Mouse (Mus musculus) liver, embryonic 11.5 days (tissue): Measurements from ENCODE around the gene Cryl1. TPM values are rescaled to one million over a fixed set of nuclear protein-coding genes. Genes with fewer than 3 reads are reported as not detected.

Experiments used
- ATAC-seq: fragments of 200-750 bp; cut with Nextera tagmentation; replicated peaks from 2 replicates; pipeline ENCODE4 v1.8.0; 2017; ENCODE audit warnings: moderate number of reproducible peaks, mild to moderate bottlenecking, moderate TSS enrichment, moderate library complexity; ENCODE audit not compliant: low FRiP score
- DNase-seq: peaks from one replicate; pipeline ENCODE4 v3.0.0-alpha.2; 2017; ENCODE audit warnings: low spot score
- H3K27ac ChIP-seq: fragments of 300-500 bp; sonication (generic); 2 replicates; pipeline ENCODE4 v1.5.1; 2014; ENCODE audit warnings: mild to moderate bottlenecking, low read depth, low read length, control low read depth
- H3K27me3 ChIP-seq: fragments of 300-500 bp; sonication (generic); replicated peaks from 2 replicates; pipeline ENCODE4 v1.6.1; 2014; ENCODE audit warnings: low read length, mixed read lengths; ENCODE audit not compliant: control insufficient read depth, insufficient read depth
- H3K36me3 ChIP-seq: fragments of 300-500 bp; sonication (generic); 2 replicates; pipeline ENCODE4 v1.6.1; 2014; ENCODE audit warnings: mild to moderate bottlenecking, low read length, moderate library complexity, mixed read lengths; ENCODE audit not compliant: control insufficient read depth, insufficient read depth
- H3K4me1 ChIP-seq: fragments of 300-500 bp; sonication (generic); replicated peaks from 2 replicates; pipeline ENCODE4 v1.6.1; 2014; ENCODE audit warnings: low read length, mixed read lengths; ENCODE audit not compliant: control insufficient read depth, insufficient read depth
- H3K4me2 ChIP-seq: fragments of 300-500 bp; sonication (generic); 2 replicates; pipeline ENCODE4 v1.6.1; 2014; ENCODE audit warnings: mild to moderate bottlenecking, control low read depth, moderate library complexity
- H3K4me3 ChIP-seq: fragments of 300-500 bp; sonication (generic); 2 replicates; pipeline ENCODE4 v1.5.1; 2014; ENCODE audit warnings: low read depth, low read length, control low read depth
- H3K9ac ChIP-seq: fragments of 300-500 bp; sonication (generic); 2 replicates; pipeline ENCODE4 v1.6.1; 2014; ENCODE audit warnings: low read depth, low read length, control low read depth
- H3K9me3 ChIP-seq: fragments of 300-500 bp; sonication (generic); 2 replicates; pipeline ENCODE4 v1.6.1; 2016; ENCODE audit warnings: low read length, inconsistent platforms, mixed read lengths; ENCODE audit not compliant: control insufficient read depth
- WGBS: fragments of 180-500 bp; shearing (Covaris S2); extraction: QIAGEN DNeasy Blood & Tissue Kit; methylation state at CpG from one replicate; pipeline ENCODE4 v1.1.7; 2014; 5-methylcytosine and 5-hydroxymethylcytosine counted together
- polyA plus RNA-seq: library from polyadenylated mRNA; unstranded; fragments of >200 nt; fragmentation: Nextera tagmentation; extraction: Ambion mirVana; gene quantifications from 2 replicates; pipeline ENCODE4 v1.2.1, GENCODE M21; 2014

The Cryl1 gene
- polyA plus RNA-seq, 1 experiment from 2014 or later = 11.0 TPM

DNA sequence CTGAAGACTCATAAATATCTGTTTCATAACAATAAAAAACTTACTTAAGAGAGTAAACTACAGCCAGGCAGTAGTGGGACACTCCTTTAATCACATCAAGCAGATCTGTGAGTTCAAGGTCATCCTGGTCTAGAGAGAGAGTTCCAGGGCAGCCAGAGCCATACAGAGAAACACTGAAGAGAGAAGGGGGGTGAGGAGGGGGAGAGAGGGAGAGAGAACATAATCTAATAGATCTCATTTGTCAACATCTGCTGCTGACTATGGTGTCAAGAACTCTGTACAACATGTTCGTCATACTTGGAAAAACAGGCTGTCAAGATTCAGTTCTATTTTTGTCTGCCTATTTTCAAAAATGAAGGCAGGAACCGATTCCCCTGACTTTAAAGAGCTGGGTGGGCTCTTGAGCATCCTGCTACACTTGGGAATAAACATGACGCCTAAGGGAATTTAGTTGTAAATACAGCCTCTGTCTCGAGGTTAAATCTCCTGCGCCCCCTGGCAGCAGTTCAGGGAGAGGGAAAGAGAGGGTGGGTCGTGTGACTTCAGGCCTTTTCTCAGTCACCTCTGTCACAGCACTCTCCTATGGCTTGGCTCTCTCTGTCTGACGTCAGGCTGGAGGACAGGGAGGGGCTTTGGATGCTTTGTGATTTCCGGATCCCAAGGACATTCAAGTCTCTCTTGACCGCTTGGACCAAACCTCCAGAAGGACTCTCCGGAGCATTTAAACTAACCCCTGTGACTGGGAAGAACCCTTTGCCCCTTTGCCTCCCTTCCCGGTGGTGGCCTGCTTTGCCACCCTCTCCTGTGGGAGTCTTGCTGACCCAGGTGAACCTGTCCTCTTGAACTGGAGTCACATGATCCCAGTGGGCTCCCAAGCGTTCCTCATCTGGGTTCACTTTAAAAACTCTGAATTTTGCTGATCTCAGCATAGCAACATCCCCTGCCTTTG is 9.0 kb upstream of the Cryl1 start:
- no peak overlapping the region for H3K27ac ChIP-seq

DNA sequence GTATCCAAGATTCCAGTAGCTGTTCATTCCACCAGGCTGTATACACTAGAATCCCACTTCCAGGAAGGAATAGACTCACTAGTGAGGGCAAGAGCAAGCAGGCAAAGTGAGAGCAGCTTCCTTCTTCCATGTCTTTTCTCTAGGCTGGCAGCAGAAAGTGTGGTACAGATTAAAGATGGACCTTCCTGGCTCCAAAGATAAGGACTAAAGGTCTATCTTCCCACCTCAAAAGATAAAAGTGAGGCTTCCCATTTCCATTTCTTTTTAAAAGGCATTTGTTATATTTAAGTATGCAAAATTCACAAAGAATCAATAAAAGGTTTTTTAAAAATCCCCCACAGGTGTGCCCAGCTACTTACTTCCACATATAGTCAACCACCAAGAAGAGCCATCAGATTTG is 4.5 kb upstream of the Cryl1 start:
- H3K9me3 ChIP-seq = no peaks in the 10 kb centered on the region
- no peaks in the 10 kb centered on the region for H3K27me3 ChIP-seq
- no peaks in the 10 kb centered on the region for H3K36me3 ChIP-seq
- no peak for ATAC-seq
- DNase-seq = no peak
- no peak overlapping the region for H3K27ac ChIP-seq
- no peak overlapping the region for H3K4me3 ChIP-seq
- no peaks in the 10 kb centered on the region for H3K4me1 ChIP-seq
- H3K4me2 ChIP-seq = no peak overlapping the region
- no peak overlapping the region for H3K9ac ChIP-seq

More for the DNA sequence above, 9.0 kb upstream of the Cryl1 start:
- Histone ChIP-seq H3K4me1 (no peaks in the 10 kb centered on the region; the same call in 1 of the 2 replicates), H3K27me3 (no peaks in the 10 kb centered on the region), H3K4me3 (no peak overlapping the region), H3K9me3 (no peaks in the 10 kb centered on the region), H3K9ac (no peak overlapping the region), H3K4me2 (peak overlapping the region; percentile 38; the same call in 1 of the 2 replicates), H3K36me3 (no peaks in the 10 kb centered on the region)
- DNase-seq (peak; percentile 42), ATAC-seq (peak; percentile 61)
- WGBS = 11% methylated on average over 12 of the region's 12 CpGs

GRCm38 (mm10) chr14:57398813-57399427 is 591 bp upstream of the Cryl1 start:
- 12% methylated on average over 13 of the region's 13 CpGs for WGBS
- Histone ChIP-seq H3K4me1 (no peaks in the 10 kb centered on the region), H3K9me3 (no peaks in the 10 kb centered on the region), H3K36me3 (no peaks in the 10 kb centered on the region), H3K9ac (peak overlapping the region; percentile 55), H3K4me2 (peak overlapping the region; percentile 83), H3K4me3 (peak overlapping the region; percentile 62), H3K27me3 (no peaks in the 10 kb centered on the region), H3K27ac (no peak overlapping the region; the same call in 1 of the 2 replicates)
- ATAC-seq (peak; percentile 33), DNase-seq (no peak)

DNA sequence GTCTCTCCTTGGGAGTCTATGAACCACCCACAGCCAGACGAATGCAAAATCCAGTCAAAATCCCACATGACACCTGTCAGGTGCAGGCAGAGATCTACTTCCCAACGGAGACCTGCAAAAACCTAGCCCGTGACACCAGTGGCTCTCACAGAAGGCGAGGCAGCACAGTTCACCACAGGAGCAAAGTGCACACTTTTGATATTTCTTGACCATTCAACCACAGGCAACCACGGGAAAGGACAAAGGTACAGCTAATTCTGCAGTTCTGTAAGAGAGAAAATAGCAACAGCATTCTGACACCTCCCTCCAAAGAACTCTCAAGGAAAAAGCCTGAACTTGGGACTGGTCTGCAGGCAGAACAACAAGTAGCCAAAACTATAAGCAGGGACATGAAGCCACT is 1.1 kb downstream of the Cryl1 start:
- no peak overlapping the region for H3K4me3 ChIP-seq
- no peaks in the 10 kb centered on the region for H3K9me3 ChIP-seq
- DNase-seq (no peak), ATAC-seq (no peak)
- WGBS = 80% methylated on average over 5 of the region's 5 CpGs
- no peaks in the 10 kb centered on the region for H3K36me3 ChIP-seq
- no peak overlapping the region for H3K27ac ChIP-seq
- 0 out of 2 replicates have a peak overlapping the region, but pooled peaks have one; percentile 83 for H3K4me2 ChIP-seq
- no peaks in the 10 kb centered on the region for H3K27me3 ChIP-seq
- no peak overlapping the region; the same call in 1 of the 2 replicates for H3K9ac ChIP-seq
- no peaks in the 10 kb centered on the region for H3K4me1 ChIP-seq

DNA sequence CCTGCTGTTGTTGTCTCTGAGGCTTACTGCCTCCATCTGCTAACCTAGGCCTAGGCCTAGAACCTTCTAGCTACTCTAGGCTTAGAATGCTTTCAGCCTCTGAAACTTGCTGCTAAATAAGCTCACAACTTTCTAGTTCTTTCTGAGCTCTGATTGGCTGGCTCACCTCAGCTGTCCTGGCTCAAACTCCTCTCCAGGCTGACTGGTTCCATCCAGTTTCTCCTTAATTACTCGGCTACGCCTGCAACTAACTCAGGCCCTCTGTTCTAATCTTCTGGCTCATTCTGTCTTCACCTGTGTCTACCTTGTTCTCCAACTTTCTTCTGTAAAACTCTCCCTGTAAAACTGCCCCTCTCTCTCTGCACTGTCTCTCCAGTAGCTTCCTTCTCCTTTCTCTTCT is 2.9 kb downstream of the Cryl1 start:
- no peaks in the 10 kb centered on the region for H3K9me3 ChIP-seq
- DNase-seq (no peak), ATAC-seq (no peak)
- WGBS = 76% methylated on average over 2 of the region's 2 CpGs
- no peak overlapping the region for H3K9ac ChIP-seq
- no peak overlapping the region for H3K4me3 ChIP-seq
- H3K27me3 ChIP-seq = no peaks in the 10 kb centered on the region
- H3K4me2 ChIP-seq = no peak overlapping the region
- peaks cover 2% of the 10 kb centered on the region; the same call in 1 of the 2 replicates for H3K4me1 ChIP-seq
- H3K36me3 ChIP-seq = no peaks in the 10 kb centered on the region
- no peak overlapping the region for H3K27ac ChIP-seq

DNA sequence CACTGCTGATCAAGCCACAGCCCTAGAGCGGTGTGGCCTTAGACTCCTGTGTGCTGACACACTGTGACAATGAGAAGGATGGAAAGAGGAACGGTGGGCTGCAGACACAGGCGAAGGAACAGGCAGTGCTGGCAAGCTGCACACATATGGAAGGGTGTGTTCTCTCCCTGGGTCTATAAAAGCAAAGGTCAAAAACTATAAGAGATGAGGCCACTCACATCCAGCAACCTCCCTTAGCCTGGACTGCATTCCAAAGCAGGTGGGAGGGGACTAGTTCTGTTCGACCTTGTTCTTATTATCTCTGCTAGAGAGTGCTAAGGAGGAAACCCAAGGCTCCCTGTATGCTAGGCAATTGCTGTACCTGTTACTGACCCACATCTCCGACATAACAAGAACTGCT is 6.1 kb downstream of the Cryl1 start:
- no peak overlapping the region for H3K4me2 ChIP-seq
- H3K9me3 ChIP-seq = no peaks in the 10 kb centered on the region
- peaks cover 5% of the 10 kb centered on the region; the same call in 1 of the 2 replicates for H3K4me1 ChIP-seq
- no peak overlapping the region for H3K9ac ChIP-seq
- WGBS = 58% methylated on average over 5 of the region's 5 CpGs
- no peak overlapping the region for H3K4me3 ChIP-seq
- H3K36me3 ChIP-seq = no peaks in the 10 kb centered on the region
- DNase-seq = no peak
- ATAC-seq = no peak
- no peak overlapping the region for H3K27ac ChIP-seq
- H3K27me3 ChIP-seq = no peaks in the 10 kb centered on the region

DNA sequence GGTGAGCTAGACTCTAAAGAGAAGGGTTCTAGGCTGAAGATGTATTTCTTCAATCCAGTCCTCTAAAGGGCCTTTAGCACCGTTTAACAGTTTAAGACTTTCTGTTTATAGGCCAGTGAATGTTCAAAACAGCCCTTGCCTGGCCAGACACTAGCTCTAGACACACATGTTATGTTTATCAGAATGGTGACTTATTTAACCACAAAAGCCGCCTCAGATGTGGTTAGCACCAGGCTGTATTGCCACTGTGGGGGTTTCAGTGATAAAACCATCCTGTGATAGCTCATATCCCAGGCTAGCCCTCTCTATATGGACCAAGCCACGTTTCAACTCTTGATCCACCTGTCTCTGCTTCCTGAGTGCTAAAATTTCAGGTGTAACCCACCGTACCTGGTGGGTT is 6.7 kb downstream of the Cryl1 start:
- H3K27me3 ChIP-seq = no peaks in the 10 kb centered on the region
- H3K9ac ChIP-seq = no peak overlapping the region
- H3K4me2 ChIP-seq = no peak overlapping the region
- H3K9me3 ChIP-seq = no peaks in the 10 kb centered on the region
- DNase-seq (no peak), ATAC-seq (no peak)
- H3K27ac ChIP-seq = no peak overlapping the region
- no peaks in the 10 kb centered on the region for H3K36me3 ChIP-seq
- H3K4me1 ChIP-seq = peaks cover 11% of the 10 kb centered on the region; the same call in 1 of the 2 replicates
- 51% methylated on average over 4 of the region's 4 CpGs for WGBS
- no peak overlapping the region for H3K4me3 ChIP-seq

- no peaks in the 10 kb centered on the region for H3K36me3 ChIP-seq
These were observed 11.4 kb downstream of the Cryl1 start for GRCm38 (mm10) chr14:57386758-57387561.

More at GRCm38 (mm10) chr14:57386758-57387561, 11.4 kb downstream of the Cryl1 start:
- Histone ChIP-seq H3K4me2 (peak overlapping the region; percentile 17; the same call in 1 of the 2 replicates), H3K4me1 (peaks cover 11% of the 10 kb centered on the region; the same call in 1 of the 2 replicates), H3K9ac (no peak overlapping the region), H3K4me3 (no peak overlapping the region), H3K9me3 (no peaks in the 10 kb centered on the region), H3K27ac (no peak overlapping the region), H3K27me3 (no peaks in the 10 kb centered on the region)
- WGBS = 48% methylated on average over 14 of the region's 14 CpGs
- ATAC-seq (no peak), DNase-seq (no peak)
